Mouse (Mus musculus) myocyte (in vitro differentiated cells): ENCODE data around the gene Mavs.

ENCODE experiments used
- CEBPB ChIP-seq: IDR thresholded peaks from 2 replicates; pipeline ENCODE4 v1.6.1; 2011; ENCODE audit warnings: mild to moderate bottlenecking, moderate library complexity; ENCODE audit not compliant: poor library complexity, insufficient read depth, severe bottlenecking
- E2F4 ChIP-seq: IDR thresholded peaks from one replicate; pipeline ENCODE4 v1.6.1; 2011; ENCODE audit warnings: mild to moderate bottlenecking, control low read depth, moderate library complexity; ENCODE audit not compliant: insufficient read depth
- MAX ChIP-seq: IDR thresholded peaks from one replicate; pipeline ENCODE4 v1.6.1; 2011; ENCODE audit warnings: low read depth, mild to moderate bottlenecking, control low read depth
- MYOD1 ChIP-seq, 3 experiments: IDR thresholded peaks; one replicate each; pipeline ENCODE4 v1.6.1; 2011; ENCODE audit warnings: control low read depth in 2 of 3, low read depth in 2 of 3, mild to moderate bottlenecking in 2 of 3, moderate library complexity in 1 of 3; ENCODE audit not compliant: insufficient read length in 2 of 3, control insufficient read depth in 1 of 3
- POLR2A ChIP-seq: IDR thresholded peaks from one replicate; pipeline ENCODE4 v1.6.1; 2011; ENCODE audit warnings: low read depth, mild to moderate bottlenecking, control low read depth, moderate library complexity; ENCODE audit not compliant: insufficient read length
- SRF ChIP-seq: IDR thresholded peaks from one replicate; pipeline ENCODE4 v1.6.1; 2011; ENCODE audit warnings: low read depth; ENCODE audit not compliant: control insufficient read depth, insufficient read length
- TCF12 ChIP-seq: IDR thresholded peaks from one replicate; pipeline ENCODE4 v1.6.1; 2011; ENCODE audit warnings: mild to moderate bottlenecking, control low read depth; ENCODE audit not compliant: poor library complexity, insufficient read depth, severe bottlenecking
- TCF3 ChIP-seq: IDR thresholded peaks from one replicate; pipeline ENCODE4 v1.6.1; 2011; ENCODE audit warnings: low read depth, control low read depth; ENCODE audit not compliant: insufficient read length
- USF1 ChIP-seq: IDR thresholded peaks from one replicate; pipeline ENCODE4 v1.6.1; 2011; ENCODE audit warnings: low read depth, mild to moderate bottlenecking, control low read depth, moderate library complexity

DNA sequence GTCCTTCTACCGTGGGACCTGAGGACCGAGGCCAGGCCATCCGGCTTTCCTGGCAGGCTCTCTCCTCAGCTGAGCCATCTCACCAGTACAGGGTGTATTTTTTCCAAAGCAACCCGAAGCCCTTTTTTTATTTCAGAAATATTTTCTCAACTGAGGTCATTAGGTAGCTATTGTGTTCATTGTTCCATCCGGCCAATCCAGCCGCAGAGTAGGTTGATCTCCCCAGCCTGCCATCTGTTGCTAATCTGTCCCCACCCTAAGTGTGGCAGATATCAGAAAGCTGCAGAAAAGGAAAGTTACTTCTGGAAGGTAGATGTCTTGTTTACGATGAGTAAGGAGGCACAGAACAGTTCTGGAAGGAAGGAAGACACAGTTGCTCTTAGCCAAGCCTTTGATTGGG is 20.1 kb upstream of the Mavs start:
- TF ChIP-seq POLR2A (no peak), TCF12 (no peak), USF1 (no peak), MAX (no peak), TCF3 (no peak), MYOD1 (IDR thresholded peaks at IDR 0.05; ENCODE audit: control insufficient read depth in 1 of 3, insufficient read length in 2 of 3, low read depth in 2 of 3) (no peak), SRF (no peak), E2F4 (no peak), CEBPB (no peak)
